Mouse (Mus musculus): ENCODE results near the gene Hs6st3. TPM values are rescaled to one million over a fixed set of nuclear protein-coding genes. Genes with fewer than 3 reads are reported as not detected.

The Hs6st3 gene
- 1.2 and 1.5 TPM in 2 replicates for polyA plus RNA-seq (2015; fragmentation: Nextera tagmentation; extraction: Ambion mirVana)

- Histone ChIP-seq H3K4me1 (replicated peaks) (peaks cover 21% of the 10 kb centered on the region), H3K9me3 (no peaks in the 10 kb centered on the region), H3K27me3 (peaks cover 65% of the 10 kb centered on the region), H3K27ac (replicated peaks) (no peak within 1 kb of the TSS), H3K9ac (peak within 1 kb of the TSS; percentile 75), H3K36me3 (no peaks in the 10 kb centered on the region), H3K4me3 (peak within 1 kb of the TSS; percentile 63), H3K4me2 (peak within 1 kb of the TSS; percentile 96)
- under 1% methylated on average over 99 of the region's 100 CpGs for WGBS
- peak; percentile 51 for ATAC-seq (ENCODE audit: low read depth)
Measured at GRCm38 (mm10) chr14:119137906-119138785, at the start of gene Hs6st3. Gene Hs6st3, plus strand, starts transcription at chr14:119138341.

- peak within 1 kb of the TSS; percentile 94 for H3K9ac ChIP-seq
- peak; percentile 98 for ATAC-seq (ENCODE audit: low read depth)
- peak within 1 kb of the TSS; percentile 79 for H3K4me2 ChIP-seq
- H3K27me3 ChIP-seq, result no peaks in the 10 kb centered on the region
- peaks cover 5% of the 10 kb centered on the region; the same call in 1 of the 2 replicates for H3K36me3 ChIP-seq
- peak within 1 kb of the TSS; percentile 83 for H3K4me3 ChIP-seq
- H3K4me1 ChIP-seq (replicated peaks), result peaks cover 19% of the 10 kb centered on the region
- peak within 1 kb of the TSS; percentile 92 for H3K27ac ChIP-seq (replicated peaks)
- no peaks in the 10 kb centered on the region for H3K9me3 ChIP-seq
- under 1% methylated on average over 71 of the region's 72 CpGs for WGBS
Measured at GRCm38 (mm10) chr14:119098851-119099569, 39.1 kb upstream of the Hs6st3 start, which contains the start of gene Uggt2. Gene Uggt2, minus strand, starts transcription at chr14:119099430.

- Histone ChIP-seq H3K36me3 (peaks cover 2% of the 10 kb centered on the region; the same call in 1 of the 2 replicates), H3K4me2 (peak overlapping the region; percentile 79), H3K4me3 (peak overlapping the region; percentile 83), H3K4me1 (replicated peaks) (peaks cover 19% of the 10 kb centered on the region), H3K9ac (peak overlapping the region; percentile 94), H3K9me3 (no peaks in the 10 kb centered on the region), H3K27ac (replicated peaks) (peak overlapping the region; percentile 92), H3K27me3 (no peaks in the 10 kb centered on the region)
- ATAC-seq (ENCODE audit: low read depth), result peak; percentile 88
- WGBS, result under 1% methylated on average over 13 of the region's 13 CpGs
Measured at GRCm38 (mm10) chr14:119099570-119099891, 38.6 kb upstream of the Hs6st3 start.

GRCm38 (mm10) chr14:119107591-119107990, 30.6 kb upstream of the Hs6st3 start:
- H3K27me3 ChIP-seq, result no peaks in the 10 kb centered on the region
- 94% methylated on average over 8 of the region's 8 CpGs for WGBS
- H3K36me3 ChIP-seq, result no peaks in the 10 kb centered on the region
- no peaks in the 10 kb centered on the region for H3K9me3 ChIP-seq
- ATAC-seq (ENCODE audit: low read depth), result no peak
- 0 out of 2 replicates have a peak, but pooled peaks cover 3% of the 10 kb centered on the region for H3K4me1 ChIP-seq (replicated peaks)
- H3K4me2 ChIP-seq, result no peak overlapping the region
- no peak overlapping the region for H3K4me3 ChIP-seq
- H3K27ac ChIP-seq (replicated peaks), result no peak overlapping the region
- no peak overlapping the region for H3K9ac ChIP-seq

- H3K4me1 ChIP-seq (replicated peaks), result 0 out of 2 replicates have a peak, but pooled peaks cover 3% of the 10 kb centered on the region
- no peak overlapping the region for H3K27ac ChIP-seq (replicated peaks)
- no peak overlapping the region for H3K4me2 ChIP-seq
- H3K4me3 ChIP-seq, result no peak overlapping the region
- H3K9me3 ChIP-seq, result no peaks in the 10 kb centered on the region
- no peak overlapping the region for H3K9ac ChIP-seq
- ATAC-seq (ENCODE audit: low read depth), result no peak
- no peaks in the 10 kb centered on the region for H3K27me3 ChIP-seq
- 57% methylated on average over 7 of the region's 7 CpGs for WGBS
- H3K36me3 ChIP-seq, result no peaks in the 10 kb centered on the region
Measured at GRCm38 (mm10) chr14:119108776-119109301, 29.3 kb upstream of the Hs6st3 start.

GRCm38 (mm10) chr14:119109776-119110218, 28.3 kb upstream of the Hs6st3 start:
- Histone ChIP-seq H3K4me1 (replicated peaks) (0 out of 2 replicates have a peak, but pooled peaks cover 3% of the 10 kb centered on the region), H3K36me3 (no peaks in the 10 kb centered on the region), H3K9me3 (no peaks in the 10 kb centered on the region), H3K4me2 (no peak overlapping the region), H3K4me3 (no peak overlapping the region), H3K27ac (replicated peaks) (no peak overlapping the region), H3K9ac (no peak overlapping the region), H3K27me3 (no peaks in the 10 kb centered on the region)
- 0 out of 2 replicates have a peak, but pooled peaks have one; percentile 27 for ATAC-seq (ENCODE audit: low read depth)
- WGBS, result 63% methylated on average over 3 of the region's 3 CpGs

- 81% methylated on average over 6 of the region's 6 CpGs for WGBS
- Histone ChIP-seq H3K9me3 (0 out of 2 replicates have a peak, but pooled peaks cover 5% of the 10 kb centered on the region), H3K27me3 (no peaks in the 10 kb centered on the region), H3K27ac (replicated peaks) (no peak overlapping the region), H3K4me1 (replicated peaks) (0 out of 2 replicates have a peak, but pooled peaks cover 3% of the 10 kb centered on the region), H3K4me3 (no peak overlapping the region), H3K36me3 (no peaks in the 10 kb centered on the region), H3K9ac (no peak overlapping the region), H3K4me2 (no peak overlapping the region)
- ATAC-seq (ENCODE audit: low read depth), result no peak
Measured at GRCm38 (mm10) chr14:119112558-119112957, 25.6 kb upstream of the Hs6st3 start.

GRCm38 (mm10) chr14:119123582-119123981, 14.6 kb upstream of the Hs6st3 start:
- H3K27ac ChIP-seq (replicated peaks), result no peak overlapping the region
- peaks cover 18% of the 10 kb centered on the region for H3K4me1 ChIP-seq (replicated peaks)
- H3K9ac ChIP-seq, result peak overlapping the region; percentile 4; the same call in 1 of the 2 replicates
- ATAC-seq (ENCODE audit: low read depth), result peak; percentile 78
- whole genome bisulfite sequencing, result 4% methylated on average over 12 of the region's 12 CpGs
- H3K4me3 ChIP-seq, result peak overlapping the region; percentile 27
- peak overlapping the region; percentile 49 for H3K4me2 ChIP-seq
- H3K9me3 ChIP-seq, result no peaks in the 10 kb centered on the region
- H3K27me3 ChIP-seq, result peaks cover 28% of the 10 kb centered on the region
- no peaks in the 10 kb centered on the region for H3K36me3 ChIP-seq

GRCm38 (mm10) chr14:119124061-119124460, 14.1 kb upstream of the Hs6st3 start:
- ATAC-seq (ENCODE audit: low read depth), result peak; percentile 79
- H3K27ac ChIP-seq (replicated peaks), result no peak overlapping the region
- H3K4me3 ChIP-seq, result peak overlapping the region; percentile 27
- no peaks in the 10 kb centered on the region for H3K9me3 ChIP-seq
- peaks cover 18% of the 10 kb centered on the region for H3K4me1 ChIP-seq (replicated peaks)
- H3K27me3 ChIP-seq, result peaks cover 28% of the 10 kb centered on the region
- H3K36me3 ChIP-seq, result no peaks in the 10 kb centered on the region
- WGBS, result 26% methylated on average over 3 of the region's 3 CpGs
- peak overlapping the region; percentile 49 for H3K4me2 ChIP-seq
- H3K9ac ChIP-seq, result 0 out of 2 replicates have a peak overlapping the region, but pooled peaks have one; percentile 4

GRCm38 (mm10) chr14:119125840-119126239, 12.3 kb upstream of the Hs6st3 start:
- ATAC-seq (ENCODE audit: low read depth), result peak; percentile 34; the same call in 1 of the 2 replicates
- H3K36me3 ChIP-seq, result no peaks in the 10 kb centered on the region
- WGBS, result 14% methylated on average over 4 of the region's 4 CpGs
- no peak overlapping the region for H3K27ac ChIP-seq (replicated peaks)
- no peak overlapping the region for H3K4me3 ChIP-seq
- H3K9me3 ChIP-seq, result no peaks in the 10 kb centered on the region
- no peak overlapping the region for H3K4me2 ChIP-seq
- H3K4me1 ChIP-seq (replicated peaks), result peaks cover 18% of the 10 kb centered on the region
- H3K27me3 ChIP-seq, result peaks cover 28% of the 10 kb centered on the region
- no peak overlapping the region for H3K9ac ChIP-seq

- no peak overlapping the region for H3K27ac ChIP-seq (replicated peaks)
- H3K9me3 ChIP-seq, result no peaks in the 10 kb centered on the region
- WGBS, result 92% methylated on average over 2 of the region's 2 CpGs
- H3K4me2 ChIP-seq, result no peak overlapping the region
- H3K36me3 ChIP-seq, result no peaks in the 10 kb centered on the region
- no peak overlapping the region for H3K4me3 ChIP-seq
- ATAC-seq (ENCODE audit: low read depth), result no peak
- H3K4me1 ChIP-seq (replicated peaks), result peaks cover 18% of the 10 kb centered on the region
- no peak overlapping the region for H3K9ac ChIP-seq
- peaks cover 18% of the 10 kb centered on the region for H3K27me3 ChIP-seq
Measured at GRCm38 (mm10) chr14:119127330-119127729, 10.8 kb upstream of the Hs6st3 start.

Measured in neural tube, embryonic 13.5 days (tissue).